Mouse (Mus musculus) E14TG2a.4 (cell line): ENCODE measurements at regions not wholly inside any gene's neighbourhood (a gene's known extent, or its start where the extent isn't known, plus 50 kb on each side); places are given as distances from the start of the nearest gene placed in this dataset.

ENCODE experiments used
- CTCF ChIP-seq: conservative IDR thresholded peaks from 2 replicates; pipeline ENCODE4 v1.5.1; 2014; ENCODE audit warnings: low read length
- NANOG ChIP-seq: IDR thresholded peaks from 2 replicates; pipeline ENCODE4 v1.6.1; 2014; ENCODE audit warnings: borderline replicate concordance, low read length, mixed read lengths
- POU5F1 ChIP-seq: IDR thresholded peaks from 2 replicates; pipeline ENCODE4 v1.6.1; 2014; ENCODE audit warnings: low read length, borderline replicate concordance

DNA sequence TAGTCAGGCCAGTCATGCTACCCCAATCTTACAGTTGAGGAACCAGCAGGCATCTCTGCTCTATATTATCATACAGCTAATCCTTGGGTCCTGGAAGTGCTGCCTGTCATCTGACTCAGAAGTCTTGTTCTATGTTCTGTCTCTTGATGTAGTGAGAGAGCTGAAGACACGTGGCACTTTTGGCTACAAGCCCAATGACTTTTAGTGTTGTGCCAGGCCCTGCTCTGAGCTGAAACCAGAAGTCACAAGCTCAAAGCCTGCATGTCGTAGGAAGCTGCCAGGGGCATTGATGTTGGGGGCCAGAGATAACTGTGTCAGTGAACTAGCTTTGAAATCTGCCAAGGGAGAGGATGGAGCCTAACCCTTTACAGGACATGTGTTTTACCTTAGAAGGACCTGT lies 904.8 kb upstream of the Lrrc6 start:
- no peak for TF ChIP-seq CTCF
- TF ChIP-seq POU5F1: no peak
- TF ChIP-seq NANOG: no peak
